Mouse (Mus musculus) bone marrow macrophage, adult 2 months (primary cell): Measurements from ENCODE around the gene Tspan4.

Experiments
- CTCF ChIP-seq: IDR thresholded peaks from 2 replicates; pipeline ENCODE4 v1.5.1; 2012; ENCODE audit warnings: low read depth, mild to moderate bottlenecking, low read length, moderate library complexity
- POLR2A ChIP-seq: IDR thresholded peaks from 2 replicates; pipeline ENCODE4 v1.6.1; 2012; ENCODE audit warnings: mild to moderate bottlenecking, low read depth, low read length, borderline replicate concordance

- TF ChIP-seq POLR2A (no peak), CTCF (no peak)
Observed at GRCm38 (mm10) chr7:141467230-141468030, 7.6 kb upstream of the Tspan4 start, which contains the start of gene Cd151.
